In genomic region chr5:125057555-125058266, GRCm38 (mm10) we compare ENCODE assay signal across 8 mouse cellular contexts. TPM values are rescaled to one million over a fixed set of nuclear protein-coding genes. Genes with fewer than 3 reads are reported as not detected.
DNase-seq lines count a peak whose midpoint lies in the region; ATAC-seq and TF ChIP-seq lines count a peak whose summit lies in the region.

No protein-coding gene starts in this region.

- no peak for TF ChIP-seq CTCF in gastrocnemius, adult 2 months (IDR thresholded peaks at IDR 0.05)
- TF ChIP-seq CTCF in lung, adult 2 months (IDR thresholded peaks at IDR 0.05; ENCODE audit: insufficient read depth, low read length), result no peak

- H3K9ac ChIP-seq in hindbrain, embryonic 12.5 days, result peak overlapping the region; percentile 62

- 0 out of 2 replicates have a peak, but pooled peaks cover 5% of the 10 kb centered on the region for H3K27me3 ChIP-seq in hindbrain, embryonic 12.5 days

- H3K4me3 ChIP-seq in gastrocnemius, adult 2 months, result peak overlapping the region; percentile 87
- peak overlapping the region; percentile 27 for H3K4me3 ChIP-seq in hindbrain, embryonic 12.5 days
- peak overlapping the region; percentile 67 for H3K4me3 ChIP-seq in lung, adult 2 months (replicated peaks; ENCODE audit: extremely low read depth, low read depth, low read length)

- 6% methylated on average over 29 of the region's 29 CpGs for WGBS in hindbrain, embryonic 12.5 days
- 15% methylated on average over 29 of the region's 29 CpGs for WGBS in lung, adult 2 months

- ATAC-seq in hindbrain, embryonic 12.5 days (ENCODE audit: low FRiP score), result 0 out of 2 replicates have a peak, but pooled peaks have one; percentile 29
- peak; percentile 20; the same call in 1 of the 2 replicates for ATAC-seq in neutrophil, adult 5-6 weeks (ENCODE audit: extremely low read depth, insufficient number of reproducible peaks, low FRiP score, poor library complexity, severe bottlenecking)

- intact Hi-C loops in gastrocnemius, adult 2 months (cut with DNase I), result loop anchor here (5.0 kb wide), 1 partner anchor 210 kb away; no protein-coding TSS in a partner anchor

- H3K36me3 ChIP-seq in hindbrain, embryonic 12.5 days, result peaks cover 29% of the 10 kb centered on the region

- H3K9me3 ChIP-seq in hindbrain, embryonic 12.5 days (replicated peaks), result no peaks in the 10 kb centered on the region

- peaks cover 65% of the 10 kb centered on the region for H3K4me1 ChIP-seq in hindbrain, embryonic 12.5 days
- H3K4me1 ChIP-seq in lung, adult 2 months (ENCODE audit: control insufficient read depth, insufficient read depth, low read length), result peaks cover 49% of the 10 kb centered on the region

- no peak for TF ChIP-seq POLR2A in lung, adult 2 months (IDR thresholded peaks at IDR 0.05; ENCODE audit: borderline replicate concordance, extremely low read depth, low read depth, low read length)

- H3K4me2 ChIP-seq in hindbrain, embryonic 12.5 days (replicated peaks), result peak overlapping the region; percentile 64

- peak overlapping the region; percentile 97 for H3K27ac ChIP-seq in gastrocnemius, adult 2 months
- peak overlapping the region; percentile 79 for H3K27ac ChIP-seq in hindbrain, embryonic 12.5 days

- peak; percentile 51 for DNase-seq in cerebellum, adult 11 months
- DNase-seq in cerebellum, adult 9-10 months, result no peak
- DNase-seq in ZHBTc4 (ENCODE audit: low read depth, low spot score), result peak; percentile 29
- peak; percentile 67 for DNase-seq in gastrocnemius, adult 2 months
- DNase-seq in lung, adult 2 months, result peak; percentile 65
- no peak for DNase-seq in urinary bladder, adult 18-20 months (ENCODE audit: low spot score in 2 of 2)

RNA-seq across cellular contexts. Expression of gene Rflna, which starts 54.7 kb away (rescaled TPM):
- not detected for total RNA-seq in gastrocnemius, adult 2 months (2021)
- 25.0 and 34.1 TPM in 2 replicates for polyA plus RNA-seq in hindbrain, embryonic 12.5 days (2016; fragmentation: Nextera tagmentation; extraction: Ambion mirVana)
- polyA plus RNA-seq in lung, adult 2 months (2012; rRNA removed), result 20.2 and 26.0 TPM in 2 replicates
- not detected in 2 replicates for total RNA-seq in neutrophil, adult 5-6 weeks (2017)

Comparison
In these comparisons a context has a peak if more than half of its experiments do, and no peak if none do; other contexts are left out.
1. DNase-seq: peak in cerebellum, adult 11 months (single experiment), ZHBTc4 (single experiment), gastrocnemius, adult 2 months (single experiment) and lung, adult 2 months (single experiment); none in cerebellum, adult 9-10 months (single experiment) and urinary bladder, adult 18-20 months (0 of 2).
2. H3K4me3 ChIP-seq: peak in every context shown above with its lines; median percentile 87 in gastrocnemius, adult 2 months; 67 in lung, adult 2 months; 27 in hindbrain, embryonic 12.5 days.